Mouse (Mus musculus) frontal cortex, postnatal 14 days (tissue): ENCODE results near the gene Socs5.
"Not testable (repeated sequence)": the region's sequence is repeated elsewhere in the genome, so short reads cannot be mapped to it uniquely, and the experiment has no call there.

Source experiments
- DNase-seq, 2 experiments: peaks; one replicate each; pipeline ENCODE4 v3.0.0; 2022; ENCODE audit warnings: low spot score in 2 of 2

The Socs5 gene

GRCm38 (mm10) chr17:87107623-87108221 is at the start of gene Socs5:
Gene Socs5 (plus strand): TSS chr17:87107679.
- DNase-seq, result peak; percentile 33 to 51

GRCm38 (mm10) chr17:87062639-87063038 is 44.8 kb upstream of the Socs5 start:
- DNase-seq, result no peak

GRCm38 (mm10) chr17:87063461-87063860 is 44.0 kb upstream of the Socs5 start:
- DNase-seq, result no peak

- DNase-seq, result no peak
These were observed 43.5 kb upstream of the Socs5 start for GRCm38 (mm10) chr17:87063969-87064368.

GRCm38 (mm10) chr17:87068997-87069396 is 38.5 kb upstream of the Socs5 start:
- DNase-seq, result no peak

- not testable (repeated sequence) for DNase-seq
These were observed 35.3 kb upstream of the Socs5 start for GRCm38 (mm10) chr17:87072183-87072582.

GRCm38 (mm10) chr17:87072766-87073440 is 34.6 kb upstream of the Socs5 start:
- DNase-seq, result no peak

GRCm38 (mm10) chr17:87073470-87073869 is 34.0 kb upstream of the Socs5 start:
- no peak for DNase-seq

- DNase-seq, result not testable (repeated sequence)
These were observed 29.3 kb upstream of the Socs5 start for GRCm38 (mm10) chr17:87078217-87078616.

GRCm38 (mm10) chr17:87080724-87081123 is 26.8 kb upstream of the Socs5 start:
- no peak for DNase-seq

GRCm38 (mm10) chr17:87082547-87082946 is 24.9 kb upstream of the Socs5 start:
- no peak for DNase-seq

- no peak for DNase-seq
These were observed 23.8 kb upstream of the Socs5 start for GRCm38 (mm10) chr17:87083671-87084070.

- DNase-seq, result no peak
These were observed 21.8 kb upstream of the Socs5 start for GRCm38 (mm10) chr17:87085726-87086125.

GRCm38 (mm10) chr17:87089296-87089695 is 18.2 kb upstream of the Socs5 start:
- DNase-seq, result no peak

- DNase-seq, result no peak
These were observed 14.4 kb upstream of the Socs5 start for GRCm38 (mm10) chr17:87093061-87093460.

GRCm38 (mm10) chr17:87096951-87097350 is 10.5 kb upstream of the Socs5 start:
- DNase-seq, result no peak

GRCm38 (mm10) chr17:87097576-87097975 is 9.9 kb upstream of the Socs5 start:
- no peak for DNase-seq

GRCm38 (mm10) chr17:87100947-87101346 is 6.5 kb upstream of the Socs5 start:
- DNase-seq, result no peak

- DNase-seq, result no peak
These were observed 4.8 kb upstream of the Socs5 start for GRCm38 (mm10) chr17:87102636-87103035.

GRCm38 (mm10) chr17:87103060-87103459 is 4.4 kb upstream of the Socs5 start:
- DNase-seq, result no peak

- DNase-seq, result no peak
These were observed 3.2 kb upstream of the Socs5 start for GRCm38 (mm10) chr17:87104276-87104675.

- DNase-seq, result no peak
These were observed 1.5 kb upstream of the Socs5 start for GRCm38 (mm10) chr17:87105941-87106340.

- peak; percentile 97 for DNase-seq
These were observed 572 bp upstream of the Socs5 start for GRCm38 (mm10) chr17:87106691-87107523.
